Mouse (Mus musculus) thymus, adult 2 months (tissue): ENCODE results near the gene Hoxc11.

ENCODE experiments used
- CTCF ChIP-seq: fragments of 200-500 bp; IDR thresholded peaks from 2 replicates; pipeline ENCODE4 v1.5.1; 2012; ENCODE audit warnings: mild to moderate bottlenecking, control low read depth, low read length, moderate library complexity, borderline replicate concordance; ENCODE audit not compliant: control insufficient read depth, poor library complexity, insufficient read depth; ENCODE audit errors: extremely low read depth
- POLR2A ChIP-seq: fragments of 200-500 bp; IDR thresholded peaks from 2 replicates; pipeline ENCODE4 v1.6.1; 2012; ENCODE audit warnings: mild to moderate bottlenecking, low read length, control low read depth, moderate library complexity; ENCODE audit not compliant: control insufficient read depth, poor library complexity, insufficient read depth; ENCODE audit errors: extremely low read depth

- TF ChIP-seq CTCF = no peak
- no peak for TF ChIP-seq POLR2A
Measured at GRCm38 (mm10) chr15:102992863-102993262, 38.6 kb downstream of the Hoxc11 start.
